Mouse (Mus musculus) spleen, adult 2 months (tissue): ENCODE measurements around the gene Ift43.

Source experiments
- CTCF ChIP-seq: fragments of 200-500 bp; IDR thresholded peaks from 2 replicates; pipeline ENCODE4 v1.5.1; 2011; ENCODE audit warnings: mild to moderate bottlenecking, inconsistent platforms; ENCODE audit not compliant: insufficient read depth, insufficient read length, insufficient replicate concordance; ENCODE audit errors: extremely low read depth
- POLR2A ChIP-seq: fragments of 200-500 bp; IDR thresholded peaks from 2 replicates; pipeline ENCODE4 v1.6.1; 2011; ENCODE audit warnings: low read depth, low read length, inconsistent platforms

DNA sequence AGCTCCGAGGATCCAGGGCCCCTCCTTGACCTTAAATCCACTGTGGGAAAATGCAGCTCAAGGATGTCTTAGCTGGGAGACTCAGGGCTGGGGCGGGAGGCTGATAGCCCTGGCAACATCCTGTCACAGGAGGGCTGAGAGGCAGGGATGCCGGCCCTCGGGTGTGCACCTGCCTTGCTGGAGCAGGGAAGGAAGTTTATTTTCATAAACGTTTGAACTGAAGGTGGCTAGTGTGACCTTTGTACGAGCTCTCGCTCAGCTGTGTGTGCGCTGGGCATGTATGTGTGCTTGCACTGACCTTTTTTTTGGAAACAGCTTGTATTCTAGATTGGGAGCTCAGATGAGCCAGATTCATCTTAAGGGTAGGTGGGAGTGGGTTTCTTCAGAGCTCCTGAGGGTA lies 21.5 kb downstream of the Ift43 start:
- TF ChIP-seq CTCF (no peak), POLR2A (no peak)
